Mouse (Mus musculus): ENCODE results near the gene Trim62.
A peak's percentile ranks its signal among the peaks of the same experiment; 100 is the strongest.

The Trim62 gene

DNA sequence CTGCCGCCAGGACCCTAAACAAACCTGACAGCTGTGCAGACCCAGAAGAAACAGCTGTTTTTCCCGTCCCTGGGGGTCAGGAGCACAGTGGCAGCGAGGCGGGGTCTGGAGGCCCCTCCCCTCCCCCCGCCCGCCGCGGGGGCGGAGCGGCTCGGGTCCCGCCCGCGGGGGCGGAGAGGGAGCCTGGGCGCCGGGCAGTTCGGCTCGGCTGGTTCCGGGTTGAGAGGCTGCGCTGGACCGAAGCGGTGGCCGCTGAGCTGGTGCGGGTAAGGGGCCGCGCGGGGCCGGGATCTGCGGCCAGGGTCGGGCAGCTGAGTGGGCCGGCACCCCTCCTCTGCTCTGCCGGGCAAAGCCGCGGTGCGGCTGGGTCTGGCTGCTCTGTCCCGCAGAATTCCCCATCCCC is at the start of gene Trim62:
Trim62 (plus strand) TSS at position 202 of the 403 bp plus-strand sequence.
- DNase-seq (ENCODE audit: low spot score): peak; percentile 17

- no peak for DNase-seq (ENCODE audit: low spot score)
Observed at GRCm38 (mm10) chr4:128838202-128838601, 45.2 kb upstream of the Trim62 start.

GRCm38 (mm10) chr4:128839811-128840738 is 43.3 kb upstream of the Trim62 start:
- no peak for DNase-seq (ENCODE audit: low spot score)

DNA sequence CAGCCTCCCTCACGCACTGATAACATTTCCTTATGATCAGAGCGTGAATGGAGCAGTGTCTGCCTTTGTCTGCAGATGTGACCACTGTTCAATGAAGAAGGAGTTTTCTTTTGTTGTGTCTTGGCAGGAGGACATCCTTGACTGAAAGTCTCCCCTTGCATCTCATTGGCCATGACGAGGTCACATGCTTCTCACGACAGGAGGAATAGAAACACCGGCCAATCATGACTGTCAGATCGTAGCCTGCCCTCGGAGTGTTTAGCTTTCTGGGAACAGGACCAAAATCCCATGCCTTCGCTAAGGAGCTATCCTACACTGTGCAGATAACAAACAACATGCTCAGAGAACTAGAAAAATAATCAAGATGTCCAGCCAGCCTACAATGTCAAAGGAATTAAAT is 42.1 kb upstream of the Trim62 start:
- no peak for DNase-seq (ENCODE audit: low spot score)

- DNase-seq (ENCODE audit: low spot score): no peak
Observed at GRCm38 (mm10) chr4:128844566-128844965, 38.8 kb upstream of the Trim62 start.

GRCm38 (mm10) chr4:128845367-128845973 is 37.9 kb upstream of the Trim62 start:
- DNase-seq (ENCODE audit: low spot score): no peak

DNA sequence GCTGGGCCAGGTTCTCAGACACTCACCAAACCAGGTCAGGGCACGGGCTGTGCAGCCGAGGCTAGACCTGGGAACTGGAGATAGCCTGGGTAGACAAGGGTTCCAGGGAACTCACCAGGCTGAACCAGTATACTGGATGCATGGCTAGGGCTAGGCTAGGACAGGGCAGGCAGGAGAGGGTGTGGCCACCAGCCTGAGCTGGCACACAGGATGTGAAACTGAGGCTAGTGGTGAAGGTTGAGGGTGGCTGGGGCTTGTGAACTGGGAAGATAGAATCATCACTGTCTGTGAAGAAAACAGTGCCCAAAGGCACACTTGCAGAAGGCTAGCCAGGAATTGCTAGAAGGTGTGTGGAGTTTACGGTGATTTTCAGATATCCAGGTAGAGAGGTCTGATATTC is 34.4 kb upstream of the Trim62 start:
- DNase-seq (ENCODE audit: low spot score): no peak

DNA sequence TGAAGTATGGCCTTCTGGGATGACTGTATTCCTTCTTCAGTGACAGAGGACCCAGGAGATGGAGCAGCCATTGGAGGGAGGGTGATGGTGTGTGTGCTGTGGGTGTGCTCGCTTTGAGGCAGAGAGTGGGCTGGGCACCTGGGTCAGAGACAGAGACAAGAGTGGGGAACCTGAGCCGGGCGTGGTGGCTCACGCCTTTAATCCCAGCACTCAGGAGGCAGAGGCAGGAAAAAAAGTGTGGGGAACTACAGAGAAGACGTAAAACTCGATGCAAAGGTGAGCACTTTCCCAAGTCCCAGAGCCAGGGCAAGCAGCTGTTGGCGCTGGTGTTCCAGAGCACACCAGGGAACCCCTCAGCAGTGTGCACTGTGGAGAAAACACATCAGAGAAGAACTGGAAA is 33.7 kb upstream of the Trim62 start:
- DNase-seq (ENCODE audit: low spot score): no peak

DNA sequence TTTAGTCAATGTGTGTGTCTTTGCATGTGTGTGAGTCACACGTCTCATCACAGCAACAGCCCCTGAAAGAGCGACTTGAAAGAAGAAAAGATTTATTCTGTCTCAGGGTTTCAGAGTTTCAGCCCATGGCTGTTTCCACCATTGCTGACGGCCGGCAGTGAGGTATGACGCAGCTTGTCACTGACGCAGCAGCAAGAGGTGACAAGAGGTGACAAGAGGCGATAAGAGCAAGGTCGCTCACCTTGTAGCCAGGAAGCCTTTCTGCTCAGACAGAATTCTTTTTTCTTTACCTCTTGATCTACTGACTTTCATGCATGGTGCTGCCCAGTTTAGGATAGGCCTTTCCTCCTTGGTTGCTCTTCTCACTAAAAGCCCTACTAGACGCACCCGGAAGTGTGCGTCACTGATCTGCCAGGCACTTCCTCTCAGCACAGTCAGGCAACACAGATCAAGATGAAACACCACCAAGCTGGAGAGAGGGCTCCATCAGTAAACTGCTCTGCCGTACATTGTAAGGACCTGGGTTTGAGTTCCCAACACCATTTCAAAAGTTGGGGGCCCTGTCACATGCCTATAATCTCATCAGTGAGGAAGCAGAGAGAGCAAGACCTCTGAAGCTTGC is 31.0 kb upstream of the Trim62 start:
- DNase-seq (ENCODE audit: low spot score): no peak

GRCm38 (mm10) chr4:128853117-128853516 is 30.3 kb upstream of the Trim62 start:
- no peak for DNase-seq (ENCODE audit: low spot score)

DNA sequence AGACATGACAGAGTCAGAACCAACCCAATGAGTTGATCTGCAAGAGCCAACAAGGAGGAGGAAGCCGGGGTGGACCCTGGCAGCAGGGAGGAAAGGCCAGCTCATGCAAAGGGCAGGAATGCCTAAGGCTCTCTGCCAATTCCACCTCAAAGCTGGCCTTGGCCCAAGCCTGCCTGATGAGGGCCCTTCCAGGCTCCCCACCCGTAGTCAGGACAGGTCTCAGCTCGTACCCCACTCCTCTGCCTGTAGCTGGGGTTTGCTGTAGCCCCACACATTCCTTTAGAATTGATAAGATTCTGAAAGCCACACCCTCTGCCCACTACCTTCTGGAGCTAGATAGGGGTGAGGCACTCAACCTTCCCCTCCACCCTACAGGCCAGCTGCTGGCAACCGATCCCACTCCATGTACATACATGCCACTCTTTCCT is 27.8 kb upstream of the Trim62 start:
- peak; percentile 20 for DNase-seq (ENCODE audit: low spot score)

DNA sequence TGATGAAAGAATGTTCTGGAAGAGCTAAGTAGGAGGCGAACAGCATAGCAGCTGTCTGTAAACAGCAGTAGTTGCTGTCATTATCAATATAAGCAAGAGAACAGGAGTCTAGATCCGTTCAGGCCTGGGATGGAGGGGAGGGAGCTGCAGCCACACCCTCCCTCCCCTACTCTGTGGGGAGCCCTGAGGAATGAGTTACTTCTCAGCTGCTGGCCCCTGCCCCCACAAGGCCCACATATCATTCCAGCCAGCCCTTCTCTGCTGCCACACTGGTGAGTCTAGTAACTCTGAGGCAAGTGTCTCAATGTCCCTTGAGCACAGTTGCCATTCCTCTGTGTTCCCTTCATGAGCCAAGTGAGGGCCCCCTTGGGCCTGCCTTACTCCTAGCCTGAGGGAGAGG is 26.2 kb upstream of the Trim62 start:
- no peak for DNase-seq (ENCODE audit: low spot score)

DNA sequence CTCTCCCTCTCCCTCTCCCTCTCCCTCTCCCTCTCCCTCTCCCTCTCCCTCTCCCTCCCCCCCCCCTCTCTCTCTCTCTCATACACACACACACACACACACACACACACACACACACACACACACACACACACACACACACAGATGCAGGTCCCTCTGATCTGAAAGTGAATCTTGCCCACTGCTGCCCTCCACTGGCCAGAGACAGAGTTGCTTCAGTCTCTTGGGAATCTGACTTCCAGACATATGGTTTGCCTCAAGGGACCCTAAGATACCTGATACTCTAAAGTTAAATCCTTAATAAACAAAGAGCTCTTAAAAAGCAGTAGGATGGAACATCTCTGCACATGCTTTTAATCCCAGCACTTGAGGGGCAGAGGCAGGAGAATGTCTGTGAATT is 25.2 kb upstream of the Trim62 start:
- DNase-seq (ENCODE audit: low spot score): peak; percentile 38

- no peak for DNase-seq (ENCODE audit: low spot score)
Observed at GRCm38 (mm10) chr4:128858878-128859277, 24.5 kb upstream of the Trim62 start.

GRCm38 (mm10) chr4:128872992-128873391 is 10.4 kb upstream of the Trim62 start:
- DNase-seq (ENCODE audit: low spot score): no peak

DNA sequence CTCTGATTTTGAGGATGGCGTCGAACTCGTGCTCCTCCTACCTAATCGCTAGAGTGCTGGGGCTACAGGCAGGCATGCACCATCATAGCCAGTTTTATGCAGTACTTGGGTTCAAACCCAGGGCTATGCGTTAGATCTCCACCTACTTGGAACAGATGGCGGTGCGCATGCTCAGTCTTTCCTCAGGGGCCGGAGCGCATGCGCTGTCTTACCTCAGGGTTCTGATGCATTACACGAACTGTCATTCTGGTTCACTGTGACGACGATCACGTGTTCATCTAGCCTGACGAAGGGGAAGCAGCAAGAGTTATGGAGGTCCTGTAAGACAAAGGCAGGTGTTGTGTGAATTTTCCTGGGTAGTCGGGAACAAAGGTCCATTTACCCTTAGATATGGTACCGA is 9.3 kb upstream of the Trim62 start:
- DNase-seq (ENCODE audit: low spot score): no peak

DNA sequence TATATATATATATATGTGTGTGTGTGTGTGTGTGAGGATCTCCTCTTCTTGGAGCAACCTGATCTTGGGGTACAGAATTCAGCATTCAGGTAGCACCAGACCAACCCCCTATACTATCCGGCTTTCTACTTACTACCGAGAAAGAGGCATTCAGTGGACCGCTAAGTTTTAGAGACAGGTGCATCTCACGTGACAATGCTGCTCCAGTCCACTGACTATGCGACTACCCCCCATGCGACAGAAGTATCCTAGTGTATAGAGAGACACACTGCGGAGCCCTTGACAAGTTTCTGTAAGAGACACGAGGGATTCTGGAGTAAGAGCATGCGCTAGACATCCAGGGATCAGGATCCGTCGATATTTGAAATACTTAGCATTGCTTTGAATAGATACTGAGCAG is 7.9 kb upstream of the Trim62 start:
- no peak for DNase-seq (ENCODE audit: low spot score)

DNA sequence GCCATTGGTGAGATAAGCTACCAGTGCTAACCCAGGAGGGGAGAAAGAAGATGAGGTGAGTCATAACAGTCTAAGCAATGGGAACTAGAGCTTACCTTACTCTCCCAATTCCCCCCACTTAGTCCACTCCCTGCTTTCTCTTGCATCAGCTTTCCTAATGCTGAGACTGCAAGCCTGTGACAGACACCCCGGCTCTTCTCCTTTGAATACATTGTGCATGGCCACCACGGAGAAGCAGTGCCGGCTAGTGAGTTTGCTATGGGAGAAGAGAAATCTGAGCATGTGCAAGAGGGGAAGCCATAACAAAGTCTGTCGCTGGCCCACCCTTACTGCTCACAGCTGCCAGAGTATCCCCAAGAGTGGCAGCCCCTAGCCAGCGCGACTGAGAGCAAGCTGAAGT is 5.9 kb upstream of the Trim62 start:
- no peak for DNase-seq (ENCODE audit: low spot score)

GRCm38 (mm10) chr4:128878901-128879491 is 4.4 kb upstream of the Trim62 start:
- no peak for DNase-seq (ENCODE audit: low spot score)

- peak; percentile 2 for DNase-seq (ENCODE audit: low spot score)
Observed at GRCm38 (mm10) chr4:128883801-128884710, 676 bp downstream of the Trim62 start.

GRCm38 (mm10) chr4:128884711-128885095 is 1.3 kb downstream of the Trim62 start:
- no peak for DNase-seq (ENCODE audit: low spot score)

DNA sequence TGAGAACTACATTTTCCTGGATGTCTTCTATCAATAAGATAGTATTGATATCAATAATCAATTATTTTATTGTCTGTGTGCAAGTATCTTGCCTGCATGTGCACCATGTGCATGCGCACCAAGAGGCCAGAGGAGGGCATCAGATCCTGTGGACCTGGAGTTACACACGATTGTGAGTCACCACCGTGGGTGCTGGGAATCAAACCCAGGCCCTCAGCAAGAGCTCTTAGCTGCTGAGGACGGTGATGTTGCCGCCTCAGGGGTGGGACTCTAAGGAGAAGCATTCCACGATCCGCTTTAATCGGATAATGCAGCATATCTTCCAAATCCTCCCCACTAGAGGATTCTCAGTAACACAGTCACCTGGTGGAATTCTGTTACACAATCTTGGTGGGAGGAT is 2.2 kb downstream of the Trim62 start:
- no peak for DNase-seq (ENCODE audit: low spot score)

Measured in spleen, adult 12 weeks (tissue).